Mouse (Mus musculus) forebrain, embryonic 14.5 days (tissue): ENCODE data around the gene Hrasls5. TPM values are rescaled to one million over a fixed set of nuclear protein-coding genes. Genes with fewer than 3 reads are reported as not detected.

Experiments
- ATAC-seq: fragments of 200-750 bp; cut with Nextera tagmentation; 2 replicates; pipeline ENCODE4 v1.8.0; 2017; ENCODE audit warnings: mild to moderate bottlenecking, moderate library complexity
- DNase-seq: peaks from one replicate; pipeline ENCODE4 v3.0.0-alpha.2; 2015; ENCODE audit warnings: low spot score
- H3K27ac ChIP-seq: fragments of 300-500 bp; sonication (generic); 2 replicates; pipeline ENCODE4 v1.5.1; 2014; ENCODE audit warnings: low read depth, mild to moderate bottlenecking, control low read depth, low read length, moderate library complexity
- H3K27me3 ChIP-seq: fragments of 300-500 bp; sonication (generic); replicated peaks from 2 replicates; pipeline ENCODE4 v1.6.1; 2014; ENCODE audit warnings: low read length, control low read depth, mixed read lengths; ENCODE audit not compliant: control insufficient read depth, insufficient read depth
- H3K36me3 ChIP-seq: fragments of 300-500 bp; sonication (generic); 2 replicates; pipeline ENCODE4 v1.6.1; 2014; ENCODE audit warnings: low read length, control low read depth; ENCODE audit not compliant: control insufficient read depth, insufficient read depth
- H3K4me1 ChIP-seq: fragments of 300-500 bp; sonication (generic); 2 replicates; pipeline ENCODE4 v1.6.1; 2014; ENCODE audit warnings: antibody characterized with exemption, low read length, control low read depth; ENCODE audit not compliant: control insufficient read depth, insufficient read depth
- H3K4me2 ChIP-seq: fragments of 300-500 bp; sonication (generic); 2 replicates; pipeline ENCODE4 v1.6.1; 2014; ENCODE audit warnings: mild to moderate bottlenecking, control low read depth, low read length
- H3K4me3 ChIP-seq: fragments of 300-500 bp; sonication (generic); 2 replicates; pipeline ENCODE4 v1.5.1; 2014; ENCODE audit warnings: low read depth, low read length, control low read depth
- H3K9ac ChIP-seq: fragments of 300-500 bp; sonication (generic); 2 replicates; pipeline ENCODE4 v1.6.1; 2014; ENCODE audit warnings: mild to moderate bottlenecking, low read length, control low read depth, moderate library complexity
- H3K9me3 ChIP-seq: fragments of 300-500 bp; sonication (generic); replicated peaks from 2 replicates; pipeline ENCODE4 v1.6.1; 2016; ENCODE audit warnings: low read length, control low read depth, mixed read lengths; ENCODE audit not compliant: control insufficient read depth
- WGBS: fragments of 180-500 bp; shearing (Covaris S2); extraction: QIAGEN DNeasy Blood & Tissue Kit; methylation state at CpG from one replicate; pipeline ENCODE4 v1.1.7; 2014; 5-methylcytosine and 5-hydroxymethylcytosine counted together
- polyA plus RNA-seq: library from polyadenylated mRNA; unstranded; fragments of >200 nt; fragmentation: Nextera tagmentation; extraction: Ambion mirVana; gene quantifications from 2 replicates; pipeline ENCODE4 v1.2.1, GENCODE M21; 2014

Hrasls5 gene
- polyA plus RNA-seq, 1 experiment from 2014 or later: not detected

GRCm38 (mm10) chr19:7604107-7604506, 8.2 kb upstream of the Hrasls5 start:
- 95% methylated on average over 10 of the region's 10 CpGs for WGBS
- no peaks in the 10 kb centered on the region for H3K36me3 ChIP-seq
- ATAC-seq (no peak), DNase-seq (no peak)
- H3K9me3 ChIP-seq: no peaks in the 10 kb centered on the region
- no peak overlapping the region for H3K9ac ChIP-seq
- H3K4me1 ChIP-seq: peaks cover 21% of the 10 kb centered on the region
- no peak overlapping the region for H3K4me2 ChIP-seq
- no peaks in the 10 kb centered on the region for H3K27me3 ChIP-seq
- H3K27ac ChIP-seq: no peak overlapping the region
- no peak overlapping the region for H3K4me3 ChIP-seq

GRCm38 (mm10) chr19:7605013-7605412, 7.3 kb upstream of the Hrasls5 start:
- Histone ChIP-seq H3K36me3 (no peaks in the 10 kb centered on the region), H3K4me2 (no peak overlapping the region), H3K4me3 (no peak overlapping the region), H3K27ac (peak overlapping the region; percentile 49; the same call in 1 of the 2 replicates), H3K27me3 (no peaks in the 10 kb centered on the region), H3K9ac (no peak overlapping the region), H3K4me1 (peaks cover 21% of the 10 kb centered on the region), H3K9me3 (no peaks in the 10 kb centered on the region)
- peak; percentile 22 for DNase-seq
- ATAC-seq: no peak

- Histone ChIP-seq H3K27ac (peak overlapping the region; percentile 88), H3K9ac (peak overlapping the region; percentile 35; the same call in 1 of the 2 replicates), H3K9me3 (no peaks in the 10 kb centered on the region), H3K4me3 (peak overlapping the region; percentile 23), H3K27me3 (no peaks in the 10 kb centered on the region), H3K36me3 (no peaks in the 10 kb centered on the region), H3K4me1 (peaks cover 21% of the 10 kb centered on the region), H3K4me2 (peak overlapping the region; percentile 62)
- WGBS: 0% methylated on average over 15 of the region's 15 CpGs
- DNase-seq (peak; percentile 97), ATAC-seq (peak; percentile 93)
Observed at GRCm38 (mm10) chr19:7605930-7606783, 6.2 kb upstream of the Hrasls5 start.

GRCm38 (mm10) chr19:7606801-7607689, 5.3 kb upstream of the Hrasls5 start, which contains the start of gene Lgals12:
TSS of gene Lgals12 (minus strand) at chr19:7607193.
- WGBS: 7% methylated on average over 15 of the region's 15 CpGs

GRCm38 (mm10) chr19:7607690-7608201, 4.6 kb upstream of the Hrasls5 start:
- Histone ChIP-seq H3K9ac (no peak overlapping the region), H3K4me2 (no peak overlapping the region), H3K27me3 (0 out of 2 replicates have a peak, but pooled peaks cover 9% of the 10 kb centered on the region), H3K27ac (peak overlapping the region; percentile 88), H3K4me3 (no peak overlapping the region), H3K4me1 (peaks cover 21% of the 10 kb centered on the region), H3K9me3 (no peaks in the 10 kb centered on the region), H3K36me3 (no peaks in the 10 kb centered on the region)
- DNase-seq: no peak
- ATAC-seq: no peak
- WGBS: 83% methylated on average over 7 of the region's 7 CpGs

More at GRCm38 (mm10) chr19:7606801-7607689, 5.3 kb upstream of the Hrasls5 start, which contains the start of gene Lgals12:
- Histone ChIP-seq H3K9me3 (no peaks in the 10 kb centered on the region), H3K27ac (peak within 1 kb of the TSS; percentile 88), H3K36me3 (no peaks in the 10 kb centered on the region), H3K4me1 (peaks cover 21% of the 10 kb centered on the region), H3K4me2 (peak within 1 kb of the TSS; percentile 62), H3K4me3 (peak within 1 kb of the TSS; percentile 23), H3K27me3 (0 out of 2 replicates have a peak, but pooled peaks cover 4% of the 10 kb centered on the region), H3K9ac (peak within 1 kb of the TSS; percentile 35; the same call in 1 of the 2 replicates)
- ATAC-seq (peak; percentile 36), DNase-seq (peak; percentile 66)

GRCm38 (mm10) chr19:7613151-7613550, 810 bp downstream of the Hrasls5 start:
- Histone ChIP-seq H3K9me3 (no peaks in the 10 kb centered on the region), H3K4me3 (no peak overlapping the region), H3K4me2 (no peak overlapping the region), H3K9ac (no peak overlapping the region), H3K27ac (no peak overlapping the region), H3K4me1 (no peaks in the 10 kb centered on the region; the same call in 1 of the 2 replicates), H3K27me3 (0 out of 2 replicates have a peak, but pooled peaks cover 9% of the 10 kb centered on the region), H3K36me3 (no peaks in the 10 kb centered on the region)
- DNase-seq (no peak), ATAC-seq (no peak)
- WGBS: 87% methylated on average over 7 of the region's 7 CpGs

GRCm38 (mm10) chr19:7616231-7616930, 4.0 kb downstream of the Hrasls5 start:
- ATAC-seq (no peak), DNase-seq (no peak)
- H3K9ac ChIP-seq: no peak overlapping the region
- H3K4me2 ChIP-seq: no peak overlapping the region
- H3K36me3 ChIP-seq: no peaks in the 10 kb centered on the region
- no peaks in the 10 kb centered on the region for H3K4me1 ChIP-seq
- no peak overlapping the region for H3K27ac ChIP-seq
- H3K27me3 ChIP-seq: 0 out of 2 replicates have a peak, but pooled peaks cover 8% of the 10 kb centered on the region
- no peak overlapping the region for H3K4me3 ChIP-seq
- no peaks in the 10 kb centered on the region for H3K9me3 ChIP-seq
- 71% methylated on average over 5 of the region's 5 CpGs for WGBS

- no peak for ATAC-seq
- H3K4me3 ChIP-seq: no peak overlapping the region
- DNase-seq: no peak
- no peaks in the 10 kb centered on the region for H3K36me3 ChIP-seq
- H3K27ac ChIP-seq: no peak overlapping the region
- no peak overlapping the region for H3K9ac ChIP-seq
- no peak overlapping the region for H3K4me2 ChIP-seq
- no peaks in the 10 kb centered on the region for H3K4me1 ChIP-seq
- 56% methylated on average over 3 of the region's 3 CpGs for WGBS
- 0 out of 2 replicates have a peak, but pooled peaks cover 4% of the 10 kb centered on the region for H3K27me3 ChIP-seq
- H3K9me3 ChIP-seq: no peaks in the 10 kb centered on the region
Observed at GRCm38 (mm10) chr19:7617085-7617484, 4.7 kb downstream of the Hrasls5 start.
